Mouse (Mus musculus) heart, embryonic 11.5 days (tissue): ENCODE results near the gene Pard3. TPM values are rescaled to one million over a fixed set of nuclear protein-coding genes. Genes with fewer than 3 reads are reported as not detected.
A peak's percentile ranks its signal among the peaks of the same experiment; 100 is the strongest.

ENCODE experiments used
- ATAC-seq: fragments of 200-750 bp; cut with Nextera tagmentation; replicated peaks from 2 replicates; pipeline ENCODE4 v1.8.0; 2017; ENCODE audit warnings: moderate library complexity; ENCODE audit not compliant: insufficient number of reproducible peaks, low FRiP score, low TSS enrichment
- H3K27ac ChIP-seq: fragments of 300-500 bp; sonication (generic); 2 replicates; pipeline ENCODE4 v1.5.1; 2014; ENCODE audit warnings: mild to moderate bottlenecking, low read depth, low read length
- H3K27me3 ChIP-seq: fragments of 300-500 bp; sonication (generic); 2 replicates; pipeline ENCODE4 v1.6.1; 2014; ENCODE audit warnings: mild to moderate bottlenecking, low read length, mixed read lengths; ENCODE audit not compliant: control insufficient read depth, insufficient read depth
- H3K36me3 ChIP-seq: fragments of 300-500 bp; sonication (generic); 2 replicates; pipeline ENCODE4 v1.6.1; 2014; ENCODE audit warnings: mild to moderate bottlenecking, low read length, moderate library complexity, mixed read lengths; ENCODE audit not compliant: control insufficient read depth, insufficient read depth
- H3K4me1 ChIP-seq: fragments of 300-500 bp; sonication (generic); 2 replicates; pipeline ENCODE4 v1.6.1; 2014; ENCODE audit warnings: low read length; ENCODE audit not compliant: control insufficient read depth, insufficient read depth
- H3K4me2 ChIP-seq: fragments of 300-500 bp; sonication (generic); 2 replicates; pipeline ENCODE4 v1.6.1; 2014; ENCODE audit warnings: mild to moderate bottlenecking, moderate library complexity
- H3K4me3 ChIP-seq: fragments of 300-500 bp; sonication (generic); 2 replicates; pipeline ENCODE4 v1.5.1; 2014; ENCODE audit warnings: low read depth, low read length
- H3K9ac ChIP-seq: fragments of 300-500 bp; sonication (generic); 2 replicates; pipeline ENCODE4 v1.6.1; 2014; ENCODE audit warnings: mild to moderate bottlenecking, low read depth, low read length, moderate library complexity
- H3K9me3 ChIP-seq: fragments of 300-500 bp; sonication (generic); replicated peaks from 2 replicates; pipeline ENCODE4 v1.6.1; 2016; ENCODE audit warnings: low read length; ENCODE audit not compliant: control insufficient read depth
- WGBS: fragments of 180-500 bp; shearing (Covaris S2); extraction: QIAGEN DNeasy Blood & Tissue Kit; methylation state at CpG from one replicate; pipeline ENCODE4 v1.1.7; 2014; ENCODE audit not compliant: insufficient replicate concordance; 5-methylcytosine and 5-hydroxymethylcytosine counted together
- polyA plus RNA-seq: library from polyadenylated mRNA; unstranded; fragments of >200 nt; fragmentation: Nextera tagmentation; extraction: Ambion mirVana; gene quantifications from 2 replicates; pipeline ENCODE4 v1.2.1, GENCODE M21; 2014

Pard3 gene
- polyA plus RNA-seq, 1 experiment from 2014 or later = 24.0 TPM

GRCm38 (mm10) chr8:127058759-127059158, 4.9 kb upstream of the Pard3 start:
- no peak overlapping the region for H3K4me3 ChIP-seq
- H3K27me3 ChIP-seq = no peaks in the 10 kb centered on the region
- no peak overlapping the region for H3K4me2 ChIP-seq
- no peaks in the 10 kb centered on the region for H3K36me3 ChIP-seq
- peaks cover 9% of the 10 kb centered on the region for H3K4me1 ChIP-seq
- H3K27ac ChIP-seq = no peak overlapping the region
- no peak overlapping the region for H3K9ac ChIP-seq
- no peaks in the 10 kb centered on the region for H3K9me3 ChIP-seq
- ATAC-seq = no peak
- 86% methylated on average over 2 of the region's 2 CpGs for WGBS

GRCm38 (mm10) chr8:127059826-127060225, 3.9 kb upstream of the Pard3 start:
- no peaks in the 10 kb centered on the region for H3K36me3 ChIP-seq
- 50% methylated on average over 2 of the region's 2 CpGs for WGBS
- no peaks in the 10 kb centered on the region for H3K27me3 ChIP-seq
- H3K4me3 ChIP-seq = no peak overlapping the region
- no peak for ATAC-seq
- H3K27ac ChIP-seq = no peak overlapping the region
- H3K9ac ChIP-seq = no peak overlapping the region
- no peak overlapping the region for H3K4me2 ChIP-seq
- H3K9me3 ChIP-seq = no peaks in the 10 kb centered on the region
- peaks cover 9% of the 10 kb centered on the region for H3K4me1 ChIP-seq

GRCm38 (mm10) chr8:127064361-127065112, 844 bp downstream of the Pard3 start:
- H3K4me2 ChIP-seq = peak overlapping the region; percentile 69
- H3K9ac ChIP-seq = peak overlapping the region; percentile 96
- H3K27me3 ChIP-seq = no peaks in the 10 kb centered on the region
- peak overlapping the region; percentile 97 for H3K27ac ChIP-seq
- under 1% methylated on average over 68 of the region's 80 CpGs for WGBS
- no peaks in the 10 kb centered on the region for H3K9me3 ChIP-seq
- H3K4me1 ChIP-seq = peaks cover 32% of the 10 kb centered on the region
- ATAC-seq = peak; percentile 56
- H3K36me3 ChIP-seq = no peaks in the 10 kb centered on the region
- peak overlapping the region; percentile 83 for H3K4me3 ChIP-seq

GRCm38 (mm10) chr8:127065113-127065473, 1.4 kb downstream of the Pard3 start:
- WGBS = 2% methylated on average over 10 of the region's 10 CpGs
- Histone ChIP-seq H3K9ac (peak overlapping the region; percentile 96), H3K36me3 (no peaks in the 10 kb centered on the region), H3K9me3 (no peaks in the 10 kb centered on the region), H3K4me3 (peak overlapping the region; percentile 83), H3K4me2 (peak overlapping the region; percentile 69), H3K4me1 (peaks cover 37% of the 10 kb centered on the region), H3K27me3 (no peaks in the 10 kb centered on the region), H3K27ac (peak overlapping the region; percentile 97)
- no peak for ATAC-seq

GRCm38 (mm10) chr8:127065791-127066190, 2.1 kb downstream of the Pard3 start:
- ATAC-seq = no peak
- peak overlapping the region; percentile 96; the same call in 1 of the 2 replicates for H3K9ac ChIP-seq
- H3K4me2 ChIP-seq = peak overlapping the region; percentile 69
- no peaks in the 10 kb centered on the region for H3K36me3 ChIP-seq
- peak overlapping the region; percentile 83 for H3K4me3 ChIP-seq
- H3K9me3 ChIP-seq = no peaks in the 10 kb centered on the region
- WGBS = 52% methylated on average over 1 of the region's 1 CpGs
- H3K27me3 ChIP-seq = no peaks in the 10 kb centered on the region
- no peak overlapping the region for H3K27ac ChIP-seq
- peaks cover 44% of the 10 kb centered on the region for H3K4me1 ChIP-seq

- H3K4me1 ChIP-seq = peaks cover 48% of the 10 kb centered on the region
- no peak overlapping the region for H3K9ac ChIP-seq
- no peak overlapping the region for H3K4me2 ChIP-seq
- H3K27me3 ChIP-seq = no peaks in the 10 kb centered on the region
- no peak overlapping the region for H3K27ac ChIP-seq
- no peak overlapping the region for H3K4me3 ChIP-seq
- H3K36me3 ChIP-seq = no peaks in the 10 kb centered on the region
- no peak for ATAC-seq
- H3K9me3 ChIP-seq = no peaks in the 10 kb centered on the region
Measured at GRCm38 (mm10) chr8:127066501-127066900, 2.8 kb downstream of the Pard3 start.

- Histone ChIP-seq H3K4me2 (no peak overlapping the region), H3K27ac (no peak overlapping the region), H3K27me3 (no peaks in the 10 kb centered on the region), H3K9me3 (no peaks in the 10 kb centered on the region), H3K4me3 (no peak overlapping the region), H3K4me1 (peaks cover 47% of the 10 kb centered on the region), H3K36me3 (no peaks in the 10 kb centered on the region), H3K9ac (no peak overlapping the region)
- no peak for ATAC-seq
- WGBS = 73% methylated on average over 3 of the region's 3 CpGs
Measured at GRCm38 (mm10) chr8:127068719-127069118, 5.0 kb downstream of the Pard3 start.

- ATAC-seq = no peak
- H3K4me2 ChIP-seq = no peak overlapping the region
Measured at GRCm38 (mm10) chr8:127070225-127070624, 6.5 kb downstream of the Pard3 start.

GRCm38 (mm10) chr8:127073052-127073618, 9.4 kb downstream of the Pard3 start:
- Histone ChIP-seq H3K4me2 (no peak overlapping the region), H3K4me3 (no peak overlapping the region), H3K27me3 (no peaks in the 10 kb centered on the region), H3K9me3 (no peaks in the 10 kb centered on the region), H3K36me3 (no peaks in the 10 kb centered on the region), H3K27ac (no peak overlapping the region), H3K4me1 (peaks cover 54% of the 10 kb centered on the region), H3K9ac (no peak overlapping the region)
- WGBS = 56% methylated on average over 5 of the region's 5 CpGs
- no peak for ATAC-seq

More at GRCm38 (mm10) chr8:127070225-127070624, 6.5 kb downstream of the Pard3 start:
- 52% methylated on average over 3 of the region's 3 CpGs for WGBS
- H3K36me3 ChIP-seq = no peaks in the 10 kb centered on the region
- H3K9me3 ChIP-seq = no peaks in the 10 kb centered on the region
- no peak overlapping the region for H3K9ac ChIP-seq
- H3K27ac ChIP-seq = 0 out of 2 replicates have a peak overlapping the region, but pooled peaks have one; percentile 22
- no peaks in the 10 kb centered on the region for H3K27me3 ChIP-seq
- peaks cover 55% of the 10 kb centered on the region for H3K4me1 ChIP-seq
- no peak overlapping the region for H3K4me3 ChIP-seq
